Mouse (Mus musculus) MEL (cell line): Measurements from ENCODE around the gene Nme2. TPM values are rescaled to one million over a fixed set of nuclear protein-coding genes. Genes with fewer than 3 reads are reported as not detected.
A peak's percentile ranks its signal among the peaks of the same experiment; 100 is the strongest.

Experiments used
- DNase-seq: peaks from one replicate; pipeline ENCODE4 v3.0.0; 2011; ENCODE audit warnings: low read depth, low spot score
- H3K27ac ChIP-seq: 2 replicates; pipeline ENCODE4 v1.5.1; 2012; ENCODE audit warnings: low read depth, mild to moderate bottlenecking, control low read depth, low read length, moderate library complexity; ENCODE audit not compliant: control insufficient read depth
- H3K27me3 ChIP-seq, 2 experiments: fragments of 150-350 bp in 1 of 2; sonication (generic) in 1 of 2; 2 replicates each; pipeline ENCODE4 v1.6.1; 2012; ENCODE audit warnings: low read length in 2 of 2, mild to moderate bottlenecking in 2 of 2, improper control_type of control experiment in 1 of 2, moderate library complexity in 1 of 2; ENCODE audit not compliant: insufficient read depth in 2 of 2, control insufficient read depth in 1 of 2
- H3K36me3 ChIP-seq, 2 experiments: 2 replicates each; pipeline ENCODE4 v1.6.1; 2012 to 2014; ENCODE audit warnings: low read length in 2 of 2, improper control_type of control experiment in 1 of 2, inconsistent platforms in 1 of 2, mild to moderate bottlenecking in 1 of 2; ENCODE audit not compliant: insufficient read depth in 2 of 2, control insufficient read depth in 1 of 2
- H3K4me1 ChIP-seq, 2 experiments: fragments of 150-350 bp in 1 of 2; sonication (generic) in 1 of 2; 2 replicates each; pipeline ENCODE4 v1.6.1; 2012; ENCODE audit warnings: low read length in 2 of 2, improper control_type of control experiment in 1 of 2, mild to moderate bottlenecking in 1 of 2; ENCODE audit not compliant: insufficient read depth in 2 of 2, control insufficient read depth in 1 of 2
- H3K4me3 ChIP-seq, 2 experiments: fragments of 150-350 bp in 1 of 2; sonication (generic) in 1 of 2; 2 replicates each; pipeline ENCODE4 v1.5.1; 2012; ENCODE audit warnings: low read depth in 2 of 2, low read length in 2 of 2, mild to moderate bottlenecking in 2 of 2, moderate library complexity in 2 of 2, control low read depth in 1 of 2, improper control_type of control experiment in 1 of 2; ENCODE audit not compliant: control insufficient read depth in 1 of 2, insufficient read depth in 1 of 2
- H3K79me2 ChIP-seq: 2 replicates; pipeline ENCODE4 v1.6.1; 2012; ENCODE audit warnings: mild to moderate bottlenecking, low read length, moderate library complexity; ENCODE audit not compliant: control insufficient read depth, poor library complexity, insufficient read depth
- H3K9ac ChIP-seq: 2 replicates; pipeline ENCODE4 v1.6.1; 2012; ENCODE audit warnings: low read depth, mild to moderate bottlenecking, control low read depth, low read length, moderate library complexity; ENCODE audit not compliant: control insufficient read depth, poor library complexity, severe bottlenecking
- H3K9me3 ChIP-seq: fragments of 150-350 bp; sonication (generic); replicated peaks from 2 replicates; pipeline ENCODE4 v1.6.1; 2012; ENCODE audit warnings: mild to moderate bottlenecking, low read length, improper control_type of control experiment, moderate library complexity; ENCODE audit not compliant: insufficient read depth
- CTCF ChIP-seq, 3 experiments: IDR thresholded peaks in 2 of 3; conservative IDR thresholded peaks in 1 of 3; 2 replicates each; pipeline ENCODE4 v1.5.1; 2011 to 2012; ENCODE audit warnings: low read length in 3 of 3, low read depth in 2 of 3, mild to moderate bottlenecking in 2 of 3, improper control_type of control experiment in 1 of 3, inconsistent platforms in 1 of 3, mixed read lengths in 1 of 3, moderate library complexity in 1 of 3; ENCODE audit not compliant: control insufficient read depth in 1 of 3, insufficient read depth in 1 of 3, poor library complexity in 1 of 3, severe bottlenecking in 1 of 3
- E2F4 ChIP-seq: IDR thresholded peaks from 2 replicates; pipeline ENCODE4 v1.6.1; 2011; ENCODE audit warnings: low read depth, low read length, improper control_type of control experiment, borderline replicate concordance
- EP300 ChIP-seq, 2 experiments: IDR thresholded peaks; 2 replicates each; pipeline ENCODE4 v1.6.1; 2011; ENCODE audit warnings: improper control_type of control experiment in 2 of 2, low read length in 2 of 2, low read depth in 1 of 2, mild to moderate bottlenecking in 1 of 2
- ETS1 ChIP-seq: IDR thresholded peaks from 2 replicates; pipeline ENCODE4 v1.6.1; 2012; ENCODE audit warnings: low read depth, mild to moderate bottlenecking, inconsistent platforms, low read length, improper control_type of control experiment, moderate library complexity
- GATA1 ChIP-seq: IDR thresholded peaks from 2 replicates; pipeline ENCODE4 v1.6.1; 2011; ENCODE audit warnings: low read depth, low read length, improper control_type of control experiment
- HCFC1 ChIP-seq: IDR thresholded peaks from 2 replicates; pipeline ENCODE4 v1.6.1; 2012; ENCODE audit warnings: low read depth, mild to moderate bottlenecking, inconsistent platforms, low read length, improper control_type of control experiment, moderate library complexity
- MAFK ChIP-seq: IDR thresholded peaks from 2 replicates; pipeline ENCODE4 v1.6.1; 2011; ENCODE audit warnings: low read depth, mild to moderate bottlenecking, low read length, improper control_type of control experiment, borderline replicate concordance
- MEF2A ChIP-seq: IDR thresholded peaks from 2 replicates; pipeline ENCODE4 v1.6.1; 2014; ENCODE audit warnings: low read depth, mild to moderate bottlenecking, inconsistent platforms, low read length, improper control_type of control experiment; ENCODE audit not compliant: poor library complexity, insufficient replicate concordance, severe bottlenecking; ENCODE audit errors: extremely low read depth
- MXI1 ChIP-seq: IDR thresholded peaks from 2 replicates; pipeline ENCODE4 v1.6.1; 2011; ENCODE audit warnings: mild to moderate bottlenecking, low read depth, low read length, improper control_type of control experiment
- MYC ChIP-seq: IDR thresholded peaks from 2 replicates; pipeline ENCODE4 v1.6.1; 2011; ENCODE audit warnings: low read depth, mild to moderate bottlenecking, low read length, improper control_type of control experiment, moderate library complexity
- NELFE ChIP-seq: IDR thresholded peaks from 2 replicates; pipeline ENCODE4 v1.6.1; 2011; ENCODE audit warnings: low read depth, low read length, improper control_type of control experiment
- NRF1 ChIP-seq: IDR thresholded peaks from 2 replicates; pipeline ENCODE4 v1.6.1; 2014; ENCODE audit warnings: low read depth, mild to moderate bottlenecking, inconsistent platforms, low read length, improper control_type of control experiment, moderate library complexity; ENCODE audit not compliant: poor library complexity, insufficient read depth, severe bottlenecking
- POLR2AphosphoS2 ChIP-seq: IDR thresholded peaks from 2 replicates; pipeline ENCODE4 v1.6.1; 2011; ENCODE audit warnings: low read length, improper control_type of control experiment
- POLR2AphosphoS5 ChIP-seq: IDR thresholded peaks from 2 replicates; pipeline ENCODE4 v1.6.1; 2012; ENCODE audit warnings: low read depth, borderline replicate concordance, mild to moderate bottlenecking, inconsistent platforms, low read length, moderate library complexity, mixed read lengths
- RCOR1 ChIP-seq: IDR thresholded peaks from 2 replicates; pipeline ENCODE4 v1.6.1; 2012; ENCODE audit warnings: low read depth, mild to moderate bottlenecking, inconsistent platforms, low read length, improper control_type of control experiment
- TBP ChIP-seq: IDR thresholded peaks from 2 replicates; pipeline ENCODE4 v1.8.0; 2011; ENCODE audit warnings: low read depth, low read length, improper control_type of control experiment
- TCF12 ChIP-seq: IDR thresholded peaks from 2 replicates; pipeline ENCODE4 v1.6.1; 2014; ENCODE audit warnings: low read depth, mild to moderate bottlenecking, inconsistent platforms, low read length, improper control_type of control experiment, moderate library complexity
- USF1 ChIP-seq: IDR thresholded peaks from 2 replicates; pipeline ENCODE4 v1.6.1; 2014; ENCODE audit warnings: low read depth, mild to moderate bottlenecking, inconsistent platforms, low read length, improper control_type of control experiment, moderate library complexity
- ZC3H11A ChIP-seq: IDR thresholded peaks from 2 replicates; pipeline ENCODE4 v1.6.1; 2012; ENCODE audit warnings: low read depth, mild to moderate bottlenecking, inconsistent platforms, low read length, improper control_type of control experiment
- polyA plus RNA-seq, 2 experiments: library from polyadenylated mRNA; stranded (reverse) in 1 of 2; unstranded in 1 of 2; fragments of >175 nt in 1 of 2; fragments of >200 nt in 1 of 2; gene quantifications; 2 replicates each; pipeline versions ENCODE4 v1.2.1 to v1.2.4; 2012; ENCODE audit warnings: low replicate concordance in 2 of 2, low read depth in 1 of 2; ENCODE audit not compliant: insufficient read length in 2 of 2, insufficient read depth in 1 of 2, missing spikeins in 1 of 2
- total RNA-seq: library from RNA; depleted of rRNA; stranded (reverse); fragments of 300-350 nt; gene quantifications from 2 replicates; pipeline ENCODE4 v1.2.3, GENCODE M21; 2012; rRNA removed

Gene Nme2
- total RNA-seq = 530 and 612 TPM in 2 replicates
- polyA plus RNA-seq = 100 to 1,000 TPM in 1 of 2 experiments, not detected in 1; 126 TPM

DNA sequence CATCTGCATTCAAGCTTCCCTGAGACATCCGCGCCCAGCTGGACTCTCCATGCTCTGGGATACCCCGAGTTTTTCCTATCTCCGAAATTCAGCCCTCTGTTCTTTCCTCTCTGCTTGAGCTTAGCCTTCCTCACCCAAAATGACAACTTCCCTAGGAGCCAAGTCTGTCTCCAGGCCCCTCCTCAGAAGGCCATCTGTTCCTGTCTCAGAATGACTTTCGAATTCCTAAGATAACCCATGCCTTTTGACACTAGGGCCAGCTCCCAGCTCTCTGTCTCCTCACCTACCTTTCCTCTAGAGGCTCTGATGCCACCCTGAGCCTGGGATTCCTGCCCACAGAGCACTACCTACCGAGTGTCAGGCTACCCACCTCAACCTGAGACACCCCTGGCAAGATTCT is at the start of gene Nme2:
Nme2 (minus strand) TSS at position 101 of the 400 bp plus-strand sequence.
- peaks cover 26% of the 10 kb centered on the region for H3K79me2 ChIP-seq
- no peaks in the 10 kb centered on the region for H3K27me3 ChIP-seq
- H3K9ac ChIP-seq = peak within 1 kb of the TSS; percentile 87
- no peaks in the 10 kb centered on the region for H3K9me3 ChIP-seq
- H3K4me1 ChIP-seq = peaks cover 0 to 33% of the 10 kb centered on the region in 2 experiments; a peak in 3 of 4 replicates
- TF ChIP-seq HCFC1 (no peak), EP300 (IDR thresholded peaks at IDR 0.05; ENCODE audit: low read depth in 1 of 2, low read length in 2 of 2) (0 out of 4 replicates have a peak, but pooled peaks of 1 of the 2 experiments have one; percentile 15), CTCF (IDR thresholded peaks at IDR 0.05 in 2 of 3, conservative IDR thresholded peaks at IDR 0.05 in 1 of 3; ENCODE audit: control insufficient read depth in 1 of 3, insufficient read depth in 1 of 3, low read depth in 2 of 3, low read length in 3 of 3, poor library complexity in 1 of 3, severe bottlenecking in 1 of 3) (no peak), NELFE (0 out of 2 replicates have a peak, but pooled peaks have one; percentile 6), RCOR1 (0 out of 2 replicates have a peak, but pooled peaks have one; percentile 5)
- no peak for DNase-seq
- peaks cover 14 to 21% of the 10 kb centered on the region in 2 experiments for H3K36me3 ChIP-seq
- peak within 1 kb of the TSS; percentile 83 for H3K27ac ChIP-seq
- peak within 1 kb of the TSS; percentile 83 to 98 for H3K4me3 ChIP-seq

DNA sequence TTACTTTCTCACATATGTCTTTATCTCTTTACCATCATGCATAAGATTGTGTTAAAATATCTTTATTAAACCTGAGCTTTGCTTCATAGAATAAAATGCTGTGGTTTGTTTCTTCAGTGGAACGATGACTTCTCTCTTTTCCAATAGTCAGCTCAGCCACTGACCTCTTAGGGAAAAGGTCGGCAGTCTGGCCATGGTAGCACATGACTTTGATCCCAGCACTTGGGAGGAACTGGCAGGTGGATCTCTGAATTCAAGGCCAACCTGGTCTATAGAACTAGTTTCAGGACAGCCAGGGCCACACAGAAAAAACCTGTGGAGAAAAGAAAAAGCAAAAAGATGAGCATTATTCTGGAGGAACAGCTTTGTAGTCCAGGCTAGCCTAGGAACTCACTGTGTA is 47.3 kb upstream of the Nme2 start:
- Histone ChIP-seq H3K79me2 (peaks cover 42% of the 10 kb centered on the region), H3K4me1 (no peaks in the 10 kb centered on the region), H3K27ac (no peak overlapping the region), H3K4me3 (no peak overlapping the region), H3K27me3 (no peaks in the 10 kb centered on the region)
- TF ChIP-seq MEF2A = no peak
- TF ChIP-seq POLR2AphosphoS5 = no peak
- no peak for TF ChIP-seq CTCF (IDR thresholded peaks at IDR 0.05 in 2 of 3, conservative IDR thresholded peaks at IDR 0.05 in 1 of 3; ENCODE audit: control insufficient read depth in 1 of 3, insufficient read depth in 1 of 3, low read depth in 2 of 3, low read length in 3 of 3, poor library complexity in 1 of 3, severe bottlenecking in 1 of 3)
- no peak for TF ChIP-seq NRF1
- no peak for TF ChIP-seq MAFK
- no peak for TF ChIP-seq MXI1
- no peak for TF ChIP-seq MYC
- TF ChIP-seq POLR2AphosphoS2 = no peak
- TF ChIP-seq EP300 (IDR thresholded peaks at IDR 0.05; ENCODE audit: low read depth in 1 of 2, low read length in 2 of 2) = no peak
- no peak for TF ChIP-seq TBP
- no peak for TF ChIP-seq ETS1
- no peak for TF ChIP-seq RCOR1
- no peak for TF ChIP-seq TCF12
- TF ChIP-seq GATA1 = no peak
- TF ChIP-seq USF1 = no peak
- no peak for TF ChIP-seq ZC3H11A
- TF ChIP-seq E2F4 = no peak
- TF ChIP-seq, all 39 proteins: peak for 0
- peaks cover 2 to 5% of the 10 kb centered on the region in 2 experiments; a peak in 3 of 4 replicates for H3K36me3 ChIP-seq
- H3K9ac ChIP-seq = no peak overlapping the region
- H3K9me3 ChIP-seq = no peaks in the 10 kb centered on the region
- no peak for DNase-seq
